Mouse (Mus musculus): ENCODE results near the gene Ccni. TPM values are rescaled to one million over a fixed set of nuclear protein-coding genes. Genes with fewer than 3 reads are reported as not detected.

Ccni gene
- 100 to 1,000 TPM; 284 to 293 TPM for total RNA-seq (2021)
- long read RNA-seq, experiment 1, transcript Ccni-201 (7 exons, 2,804 nt), result major isoform, 119 of 149 reads
- long read RNA-seq, experiment 1, partial matches to known transcripts, result 12 of 149 reads
- long read RNA-seq, experiment 1, other reads (novel, unspliced or antisense), result 18 of 149 reads
- long read RNA-seq, experiment 2, transcript Ccni-201 (7 exons, 2,804 nt), result major isoform, 89 of 106 reads
- long read RNA-seq, experiment 2, partial matches to known transcripts, result 10 of 106 reads
- long read RNA-seq, experiment 2, other reads (novel, unspliced or antisense), result 7 of 106 reads

- DNase-seq (ENCODE audit: low spot score in 2 of 2), result peak; percentile 94 to 95
These were observed at the start of gene Ccni, which contains the start of gene 2010109A12Rik for GRCm38 (mm10) chr5:93206109-93207005. Ccni (minus strand) TSS chr5:93206495. 2010109A12Rik (plus strand) TSS chr5:93206518.

GRCm38 (mm10) chr5:93255759-93256265 is 49.5 kb upstream of the Ccni start:
- no peak for DNase-seq (ENCODE audit: low spot score in 2 of 2)

GRCm38 (mm10) chr5:93251001-93251760 is 44.9 kb upstream of the Ccni start:
- DNase-seq (ENCODE audit: low spot score in 2 of 2), result no peak

- DNase-seq (ENCODE audit: low spot score in 2 of 2), result no peak
These were observed 43.8 kb upstream of the Ccni start for GRCm38 (mm10) chr5:93249940-93250578.

GRCm38 (mm10) chr5:93245280-93245679 is 39.0 kb upstream of the Ccni start:
- DNase-seq (ENCODE audit: low spot score in 2 of 2), result no peak

- DNase-seq (ENCODE audit: low spot score in 2 of 2), result no peak
These were observed 33.6 kb upstream of the Ccni start for GRCm38 (mm10) chr5:93239590-93240544.

GRCm38 (mm10) chr5:93236541-93236940 is 30.2 kb upstream of the Ccni start:
- DNase-seq (ENCODE audit: low spot score in 2 of 2), result no peak

- DNase-seq (ENCODE audit: low spot score in 2 of 2), result peak in 1 of 2 experiments; percentile 8
These were observed 29.6 kb upstream of the Ccni start for GRCm38 (mm10) chr5:93235888-93236287.

- DNase-seq (ENCODE audit: low spot score in 2 of 2), result no peak
These were observed 28.3 kb upstream of the Ccni start for GRCm38 (mm10) chr5:93234605-93235004.

- DNase-seq (ENCODE audit: low spot score in 2 of 2), result no peak
These were observed 27.8 kb upstream of the Ccni start for GRCm38 (mm10) chr5:93234130-93234529.

GRCm38 (mm10) chr5:93232838-93233237 is 26.5 kb upstream of the Ccni start:
- DNase-seq (ENCODE audit: low spot score in 2 of 2), result no peak

- no peak for DNase-seq (ENCODE audit: low spot score in 2 of 2)
These were observed 25.4 kb upstream of the Ccni start for GRCm38 (mm10) chr5:93231721-93232120.

GRCm38 (mm10) chr5:93229527-93229926 is 23.2 kb upstream of the Ccni start:
- DNase-seq (ENCODE audit: low spot score in 2 of 2), result no peak

- no peak for DNase-seq (ENCODE audit: low spot score in 2 of 2)
These were observed 20.9 kb upstream of the Ccni start for GRCm38 (mm10) chr5:93227157-93227556.

GRCm38 (mm10) chr5:93224549-93224948 is 18.3 kb upstream of the Ccni start:
- DNase-seq (ENCODE audit: low spot score in 2 of 2), result no peak

GRCm38 (mm10) chr5:93221661-93222060 is 15.4 kb upstream of the Ccni start:
- no peak for DNase-seq (ENCODE audit: low spot score in 2 of 2)

GRCm38 (mm10) chr5:93218375-93218774 is 12.1 kb upstream of the Ccni start:
- DNase-seq (ENCODE audit: low spot score in 2 of 2), result no peak

GRCm38 (mm10) chr5:93207555-93207954 is 1.3 kb upstream of the Ccni start:
- DNase-seq (ENCODE audit: low spot score in 2 of 2), result no peak

- no peak for DNase-seq (ENCODE audit: low spot score in 2 of 2)
These were observed 682 bp upstream of the Ccni start for GRCm38 (mm10) chr5:93207006-93207348.

Data from left cerebral cortex, adult 18-20 months (tissue).